Mouse (Mus musculus) layer of hippocampus, postnatal 36 days (tissue): Measurements from ENCODE around the gene Rph3al. TPM values are rescaled to one million over a fixed set of nuclear protein-coding genes. Genes with fewer than 3 reads are reported as not detected.

ENCODE experiments used
- DNase-seq, 2 experiments: peaks; one replicate each; pipeline ENCODE4 v3.0.0; 2022
- total RNA-seq, 2 experiments: library from RNA; stranded (reverse); gene quantifications; 2 replicates each; pipeline ENCODE4 v1.2.3; 2021

Gene Rph3al
- total RNA-seq, 2 experiments from 2014 or later = 6.6 to 8.6 TPM

- DNase-seq = no peak
Observed at GRCm38 (mm10) chr11:75906556-75906955, 31.7 kb downstream of the Rph3al start.

GRCm38 (mm10) chr11:75904982-75905381 is 33.2 kb downstream of the Rph3al start:
- no peak for DNase-seq

GRCm38 (mm10) chr11:75904501-75904900 is 33.7 kb downstream of the Rph3al start:
- DNase-seq = no peak

- DNase-seq = no peak
Observed at GRCm38 (mm10) chr11:75903486-75903885, 34.7 kb downstream of the Rph3al start.

- no peak for DNase-seq
Observed at GRCm38 (mm10) chr11:75901339-75901738, 36.9 kb downstream of the Rph3al start.

GRCm38 (mm10) chr11:75899676-75900075 is 38.6 kb downstream of the Rph3al start:
- no peak for DNase-seq

GRCm38 (mm10) chr11:75898532-75898931 is 39.7 kb downstream of the Rph3al start:
- no peak for DNase-seq

GRCm38 (mm10) chr11:75894791-75895420 is 43.3 kb downstream of the Rph3al start:
- DNase-seq = no peak

- DNase-seq = no peak
Observed at GRCm38 (mm10) chr11:75893956-75894355, 44.3 kb downstream of the Rph3al start.

GRCm38 (mm10) chr11:75887349-75887748 is 50.9 kb downstream of the Rph3al start:
- no peak for DNase-seq

GRCm38 (mm10) chr11:75881234-75881633 is 57.0 kb downstream of the Rph3al start:
- DNase-seq = no peak

GRCm38 (mm10) chr11:75880064-75880463 is 58.2 kb downstream of the Rph3al start:
- peak; percentile 56 to 60 for DNase-seq

GRCm38 (mm10) chr11:75878460-75878859 is 59.8 kb downstream of the Rph3al start:
- no peak for DNase-seq

GRCm38 (mm10) chr11:75876043-75876780 is 62.0 kb downstream of the Rph3al start:
- no peak for DNase-seq

- DNase-seq = no peak
Observed at GRCm38 (mm10) chr11:75871688-75872087, 66.5 kb downstream of the Rph3al start.

GRCm38 (mm10) chr11:75870947-75871346 is 67.3 kb downstream of the Rph3al start:
- no peak for DNase-seq

- DNase-seq = no peak
Observed at GRCm38 (mm10) chr11:75870386-75870785, 67.8 kb downstream of the Rph3al start.

- peak; percentile 84 to 86 for DNase-seq
Observed at GRCm38 (mm10) chr11:75869898-75870297, 68.3 kb downstream of the Rph3al start.

GRCm38 (mm10) chr11:75866861-75867260 is 71.4 kb downstream of the Rph3al start:
- DNase-seq = no peak

GRCm38 (mm10) chr11:75865859-75866258 is 72.4 kb downstream of the Rph3al start:
- no peak for DNase-seq

GRCm38 (mm10) chr11:75865253-75865619 is 73.0 kb downstream of the Rph3al start:
- DNase-seq = peak in 1 of 2 experiments; percentile 46

- peak; percentile 28 to 40 for DNase-seq
Observed at GRCm38 (mm10) chr11:75864529-75865252, 73.5 kb downstream of the Rph3al start.

- no peak for DNase-seq
Observed at GRCm38 (mm10) chr11:75862466-75862865, 75.8 kb downstream of the Rph3al start.
